Mouse (Mus musculus): Measurements from ENCODE around the gene Dll3. TPM values are rescaled to one million over a fixed set of nuclear protein-coding genes. Genes with fewer than 3 reads are reported as not detected.

Gene Dll3
- polyA plus RNA-seq, 1 experiment from 2014 or later = 0.43 TPM

GRCm38 (mm10) chr7:28306216-28306615, 4.2 kb upstream of the Dll3 start:
- TF ChIP-seq CTCF (IDR thresholded peaks at IDR 0.05; ENCODE audit: low read depth) = no peak
- Histone ChIP-seq H3K27ac (ENCODE audit: low read depth) (no peak overlapping the region), H3K36me3 (ENCODE audit: insufficient read depth) (peaks cover 56% of the 10 kb centered on the region), H3K9ac (no peak overlapping the region), H3K4me1 (ENCODE audit: insufficient read depth) (0 out of 2 replicates have a peak, but pooled peaks cover 5% of the 10 kb centered on the region), H3K27me3 (ENCODE audit: insufficient read depth, low read length) (peaks cover 14% of the 10 kb centered on the region), H3K9me3 (ENCODE audit: low read depth, low read length) (no peaks in the 10 kb centered on the region), H3K4me3 (ENCODE audit: low read depth, low read length) (no peak overlapping the region), H3K4me2 (no peak overlapping the region)
- 91% methylated on average over 8 of the region's 8 CpGs for WGBS
- DNase-seq (no peak), ATAC-seq (ENCODE audit: insufficient read depth) (no peak)

- 85% methylated on average over 10 of the region's 10 CpGs for WGBS
- H3K36me3 ChIP-seq (ENCODE audit: insufficient read depth) = peaks cover 56% of the 10 kb centered on the region
These were observed 3.6 kb upstream of the Dll3 start for GRCm38 (mm10) chr7:28305641-28306040.

DNA sequence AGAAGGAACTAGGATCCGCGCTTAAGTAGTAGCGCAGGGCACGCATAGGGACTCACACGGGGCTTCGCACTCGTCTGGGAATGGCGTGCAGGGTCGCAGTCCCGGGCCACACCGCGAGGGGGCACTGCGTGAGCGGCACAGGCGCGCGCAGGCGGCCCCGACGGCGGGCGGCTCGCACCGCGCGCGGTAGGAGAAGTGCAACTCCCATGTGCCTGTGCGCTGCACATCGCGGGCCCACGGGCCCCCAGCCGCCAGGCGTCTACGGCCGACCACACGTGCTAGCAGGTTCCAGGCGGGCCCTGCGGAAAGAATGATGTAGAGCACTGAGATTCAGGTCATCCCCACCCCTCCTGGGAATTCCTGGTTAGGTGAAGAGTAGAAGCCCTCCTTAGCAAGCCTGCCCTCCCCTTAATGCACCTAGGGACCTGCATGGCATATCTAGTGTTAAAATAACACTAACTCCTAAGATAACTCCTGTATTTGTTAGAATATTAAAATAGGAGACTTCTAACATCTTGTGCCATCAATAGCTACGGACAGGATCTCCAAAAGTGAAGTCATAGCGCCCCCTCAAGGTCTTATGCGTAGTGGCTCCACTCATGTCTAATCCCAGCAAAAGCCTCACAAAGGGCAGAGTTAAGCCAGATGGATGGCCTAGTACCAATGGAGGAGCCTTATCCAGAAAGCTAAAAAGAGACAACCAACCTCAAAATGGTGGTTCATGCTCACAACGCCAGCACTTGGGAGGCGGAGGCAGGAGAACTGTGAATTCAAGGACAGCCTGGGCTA, 3.0 kb downstream of the Dll3 start:
- ATAC-seq (ENCODE audit: insufficient read depth) = no peak
- peak; percentile 83 for DNase-seq
- WGBS = 25% methylated on average over 43 of the region's 43 CpGs
- Histone ChIP-seq H3K9me3 (ENCODE audit: low read depth, low read length) (no peaks in the 10 kb centered on the region), H3K36me3 (ENCODE audit: insufficient read depth) (no peaks in the 10 kb centered on the region), H3K27ac (ENCODE audit: low read depth) (no peak overlapping the region), H3K4me1 (ENCODE audit: insufficient read depth) (no peaks in the 10 kb centered on the region), H3K27me3 (ENCODE audit: insufficient read depth, low read length) (peaks cover 64% of the 10 kb centered on the region), H3K4me3 (ENCODE audit: low read depth, low read length) (no peak overlapping the region), H3K9ac (no peak overlapping the region), H3K4me2 (peak overlapping the region; percentile 20; the same call in 1 of the 2 replicates)
- peak; percentile 63 for TF ChIP-seq CTCF (IDR thresholded peaks at IDR 0.05; ENCODE audit: low read depth)

More at GRCm38 (mm10) chr7:28305641-28306040, 3.6 kb upstream of the Dll3 start:
- no peak overlapping the region for H3K9ac ChIP-seq
- H3K27me3 ChIP-seq (ENCODE audit: insufficient read depth, low read length) = peaks cover 20% of the 10 kb centered on the region
- TF ChIP-seq CTCF (IDR thresholded peaks at IDR 0.05; ENCODE audit: low read depth) = no peak
- H3K4me3 ChIP-seq (ENCODE audit: low read depth, low read length) = no peak overlapping the region
- H3K9me3 ChIP-seq (ENCODE audit: low read depth, low read length) = no peaks in the 10 kb centered on the region
- H3K4me2 ChIP-seq = no peak overlapping the region
- H3K27ac ChIP-seq (ENCODE audit: low read depth) = no peak overlapping the region
- DNase-seq = no peak
- ATAC-seq (ENCODE audit: insufficient read depth) = no peak
- H3K4me1 ChIP-seq (ENCODE audit: insufficient read depth) = 0 out of 2 replicates have a peak, but pooled peaks cover under 1% of the 10 kb centered on the region

GRCm38 (mm10) chr7:28294481-28294880, 7.6 kb downstream of the Dll3 start:
- no peak overlapping the region for H3K27ac ChIP-seq (ENCODE audit: low read depth)
- H3K4me1 ChIP-seq (ENCODE audit: insufficient read depth) = no peaks in the 10 kb centered on the region
- peak overlapping the region; percentile 44 for H3K4me3 ChIP-seq (ENCODE audit: low read depth, low read length)
- TF ChIP-seq CTCF (IDR thresholded peaks at IDR 0.05; ENCODE audit: low read depth) = no peak
- H3K4me2 ChIP-seq = peak overlapping the region; percentile 76
- no peaks in the 10 kb centered on the region for H3K9me3 ChIP-seq (ENCODE audit: low read depth, low read length)
- peak overlapping the region; percentile 38 for H3K9ac ChIP-seq
- 6% methylated on average over 63 of the region's 63 CpGs for WGBS
- ATAC-seq (ENCODE audit: insufficient read depth) (peak; percentile 71), DNase-seq (peak; percentile 88)
- H3K36me3 ChIP-seq (ENCODE audit: insufficient read depth) = no peaks in the 10 kb centered on the region
- peaks cover 77% of the 10 kb centered on the region for H3K27me3 ChIP-seq (ENCODE audit: insufficient read depth, low read length)

- Histone ChIP-seq H3K4me2 (peak within 1 kb of the TSS; percentile 57), H3K27me3 (ENCODE audit: insufficient read depth, low read length) (peaks cover 69% of the 10 kb centered on the region), H3K9ac (peak within 1 kb of the TSS; percentile 0; the same call in 1 of the 2 replicates), H3K9me3 (ENCODE audit: low read depth, low read length) (no peaks in the 10 kb centered on the region), H3K27ac (ENCODE audit: low read depth) (no peak within 1 kb of the TSS), H3K4me3 (ENCODE audit: low read depth, low read length) (peak within 1 kb of the TSS; percentile 19), H3K4me1 (ENCODE audit: insufficient read depth) (no peaks in the 10 kb centered on the region), H3K36me3 (ENCODE audit: insufficient read depth) (no peaks in the 10 kb centered on the region)
- under 1% methylated on average over 52 of the region's 52 CpGs for WGBS
- TF ChIP-seq CTCF (IDR thresholded peaks at IDR 0.05; ENCODE audit: low read depth) = peak; percentile 20; the same call in 1 of the 2 replicates
- ATAC-seq (ENCODE audit: insufficient read depth) (peak; percentile 58), DNase-seq (peak; percentile 61)
These were observed 11.1 kb downstream of the Dll3 start, which contains the start of gene Selenov for GRCm38 (mm10) chr7:28290638-28291590. Gene Selenov (minus strand): TSS chr7:28291186.

DNA sequence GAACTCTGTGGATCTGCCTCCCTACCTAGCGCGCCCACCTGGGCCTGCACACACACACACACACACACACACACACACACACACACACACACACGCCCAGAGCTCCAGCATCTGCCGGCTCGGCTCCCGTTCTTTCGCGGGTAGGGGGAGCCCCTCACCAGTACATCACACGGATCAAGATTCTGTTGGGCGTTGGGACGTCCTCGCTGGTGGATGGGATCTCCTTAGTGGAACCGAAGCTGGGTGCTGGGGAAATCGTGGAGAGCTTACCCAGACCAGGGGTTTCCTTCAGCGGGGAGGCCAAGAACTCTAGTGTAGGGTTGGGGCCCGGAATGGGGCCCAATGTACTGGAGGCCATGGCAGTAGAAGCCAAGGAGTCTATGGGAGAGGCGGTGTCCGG, 11.9 kb downstream of the Dll3 start:
- Histone ChIP-seq H3K4me2 (peak overlapping the region; percentile 57), H3K4me1 (ENCODE audit: insufficient read depth) (no peaks in the 10 kb centered on the region), H3K4me3 (ENCODE audit: low read depth, low read length) (peak overlapping the region; percentile 19), H3K9me3 (ENCODE audit: low read depth, low read length) (no peaks in the 10 kb centered on the region), H3K9ac (peak overlapping the region; percentile 0; the same call in 1 of the 2 replicates), H3K27ac (ENCODE audit: low read depth) (no peak overlapping the region), H3K27me3 (ENCODE audit: insufficient read depth, low read length) (peaks cover 65% of the 10 kb centered on the region), H3K36me3 (ENCODE audit: insufficient read depth) (no peaks in the 10 kb centered on the region)
- ATAC-seq (ENCODE audit: insufficient read depth) = no peak; the same call in 1 of the 2 replicates
- TF ChIP-seq CTCF (IDR thresholded peaks at IDR 0.05; ENCODE audit: low read depth) = peak; percentile 26; the same call in 1 of the 2 replicates
- DNase-seq = peak; percentile 28
- WGBS = 1% methylated on average over 18 of the region's 18 CpGs

Measured in lung, embryonic 14.5 days (tissue).